Mouse (Mus musculus): ENCODE measurements around the gene Cpa4. TPM values are rescaled to one million over a fixed set of nuclear protein-coding genes. Genes with fewer than 3 reads are reported as not detected.

Gene Cpa4
- polyA plus RNA-seq, 1 experiment from 2014 or later = 0.06 TPM

DNA sequence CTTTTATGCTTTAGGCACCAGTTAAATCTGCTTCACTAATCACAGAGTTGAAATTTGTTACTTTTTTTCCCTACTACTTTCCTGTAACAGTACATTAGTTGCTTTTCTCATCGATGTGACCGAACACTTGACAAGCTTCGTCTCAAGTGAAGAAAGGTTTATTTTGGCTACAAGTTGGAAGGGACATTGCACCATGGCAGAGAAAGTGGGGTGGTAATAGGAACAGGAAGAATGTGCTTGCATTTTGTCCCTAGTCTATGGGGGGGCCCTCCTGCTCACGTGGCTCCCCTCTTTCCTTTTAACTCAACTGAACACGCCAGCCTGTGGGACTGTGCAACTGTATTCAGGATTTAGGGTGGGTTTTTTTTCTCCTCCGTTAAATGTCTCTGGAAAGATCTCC is 15.5 kb upstream of the Cpa4 start:
- no peak for ATAC-seq (ENCODE audit: insufficient read depth)
- Histone ChIP-seq H3K36me3 (replicated peaks) (no peaks in the 10 kb centered on the region), H3K27ac (replicated peaks) (no peak overlapping the region), H3K9me3 (replicated peaks) (no peaks in the 10 kb centered on the region), H3K9ac (no peak overlapping the region), H3K4me2 (no peak overlapping the region), H3K27me3 (peaks cover 54% of the 10 kb centered on the region), H3K4me3 (replicated peaks) (no peak overlapping the region), H3K4me1 (replicated peaks) (peaks cover 13% of the 10 kb centered on the region)
- WGBS (ENCODE audit: insufficient replicate concordance) = 45% methylated on average over 6 of the region's 6 CpGs

DNA sequence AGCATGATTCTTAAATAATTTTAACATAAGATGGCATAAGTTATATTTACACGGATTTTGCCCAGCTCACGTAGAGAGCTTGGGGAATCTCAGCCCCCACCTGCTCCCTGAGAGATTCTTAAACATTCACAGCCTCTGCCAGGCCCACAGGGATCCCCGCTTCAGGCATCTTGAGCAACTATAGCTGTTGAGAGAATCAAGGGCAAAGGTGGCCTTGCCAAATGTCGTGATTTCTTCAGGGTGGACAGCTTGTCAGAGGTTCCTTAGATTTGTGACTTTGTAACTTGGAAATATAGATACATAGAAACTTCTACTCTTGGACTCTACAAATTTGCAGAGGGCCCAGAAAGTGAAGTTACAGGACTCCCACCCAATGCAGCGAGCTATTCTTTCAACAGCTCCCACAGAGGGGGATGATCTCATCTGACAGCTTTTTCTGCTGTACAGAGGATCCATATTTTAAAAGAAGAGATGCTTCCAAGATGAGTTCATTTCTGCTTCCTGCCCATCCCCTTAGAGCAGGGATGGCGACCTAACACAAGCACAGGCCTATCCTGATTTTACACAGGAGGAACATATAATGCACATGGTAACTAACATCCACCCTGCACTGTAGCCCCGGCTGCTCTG is 14.7 kb upstream of the Cpa4 start:
- H3K9me3 ChIP-seq (replicated peaks) = no peaks in the 10 kb centered on the region
- no peak overlapping the region for H3K4me2 ChIP-seq
- H3K27ac ChIP-seq (replicated peaks) = no peak overlapping the region
- peaks cover 45% of the 10 kb centered on the region for H3K27me3 ChIP-seq
- H3K9ac ChIP-seq = no peak overlapping the region
- H3K4me1 ChIP-seq (replicated peaks) = peaks cover 8% of the 10 kb centered on the region; the same call in 1 of the 2 replicates
- 60% methylated on average over 7 of the region's 7 CpGs for WGBS (ENCODE audit: insufficient replicate concordance)
- H3K36me3 ChIP-seq (replicated peaks) = no peaks in the 10 kb centered on the region
- no peak overlapping the region for H3K4me3 ChIP-seq (replicated peaks)
- no peak for ATAC-seq (ENCODE audit: insufficient read depth)

DNA sequence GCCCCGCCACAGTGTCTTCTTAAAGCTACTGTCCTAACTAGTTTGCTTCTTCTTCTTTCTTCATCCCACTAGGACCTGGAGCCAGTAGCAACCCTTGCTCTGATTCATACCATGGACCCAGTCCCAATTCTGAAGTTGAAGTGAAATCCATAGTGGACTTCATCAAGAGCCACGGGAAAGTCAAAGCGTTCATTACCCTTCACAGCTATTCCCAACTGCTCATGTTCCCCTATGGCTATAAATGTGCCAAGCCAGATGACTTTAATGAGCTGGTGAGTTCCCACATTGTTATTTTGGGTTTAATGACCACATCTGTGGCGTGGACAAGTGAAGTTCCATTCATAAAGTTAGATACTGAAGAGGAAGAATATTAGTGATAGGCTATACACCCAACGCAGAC is 14.1 kb upstream of the Cpa4 start:
- Histone ChIP-seq H3K9ac (no peak overlapping the region), H3K4me1 (replicated peaks) (peaks cover 6% of the 10 kb centered on the region; the same call in 1 of the 2 replicates), H3K27me3 (peaks cover 41% of the 10 kb centered on the region), H3K27ac (replicated peaks) (no peak overlapping the region), H3K36me3 (replicated peaks) (no peaks in the 10 kb centered on the region), H3K4me2 (no peak overlapping the region), H3K9me3 (replicated peaks) (no peaks in the 10 kb centered on the region), H3K4me3 (replicated peaks) (no peak overlapping the region)
- no peak for ATAC-seq (ENCODE audit: insufficient read depth)
- 71% methylated on average over 5 of the region's 5 CpGs for WGBS (ENCODE audit: insufficient replicate concordance)

DNA sequence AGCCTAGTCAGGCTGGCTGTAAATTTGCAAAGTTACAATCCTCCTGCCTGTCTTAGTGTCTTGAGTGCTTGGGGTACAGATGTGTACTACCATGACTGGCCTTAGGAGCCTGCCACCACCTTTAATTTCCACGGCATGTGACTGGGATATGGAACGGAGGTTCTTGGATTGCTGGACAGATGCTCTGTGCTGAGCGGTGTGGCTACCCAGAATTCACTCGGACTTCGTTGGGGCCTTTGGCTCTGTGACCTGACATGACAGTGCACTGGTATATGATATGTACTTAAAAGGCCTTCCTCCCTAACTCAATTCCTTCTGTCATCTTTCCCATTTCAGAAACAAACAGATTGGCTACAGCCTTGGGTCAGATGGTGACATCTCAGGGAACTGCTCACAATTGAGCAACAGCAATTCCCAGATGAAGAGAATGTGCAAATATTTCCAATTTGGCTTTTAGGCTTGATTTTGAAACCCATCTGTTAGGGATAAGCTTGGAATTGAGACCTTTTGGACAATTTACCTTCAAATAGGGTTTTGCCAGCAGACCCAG is 13.5 kb upstream of the Cpa4 start:
- Histone ChIP-seq H3K27ac (replicated peaks) (no peak overlapping the region), H3K4me3 (replicated peaks) (no peak overlapping the region), H3K36me3 (replicated peaks) (no peaks in the 10 kb centered on the region), H3K9me3 (replicated peaks) (no peaks in the 10 kb centered on the region), H3K4me1 (replicated peaks) (no peaks in the 10 kb centered on the region), H3K4me2 (no peak overlapping the region), H3K9ac (no peak overlapping the region), H3K27me3 (peaks cover 35% of the 10 kb centered on the region)
- ATAC-seq (ENCODE audit: insufficient read depth) = no peak
- WGBS (ENCODE audit: insufficient replicate concordance) = 84% methylated on average over 5 of the region's 5 CpGs

DNA sequence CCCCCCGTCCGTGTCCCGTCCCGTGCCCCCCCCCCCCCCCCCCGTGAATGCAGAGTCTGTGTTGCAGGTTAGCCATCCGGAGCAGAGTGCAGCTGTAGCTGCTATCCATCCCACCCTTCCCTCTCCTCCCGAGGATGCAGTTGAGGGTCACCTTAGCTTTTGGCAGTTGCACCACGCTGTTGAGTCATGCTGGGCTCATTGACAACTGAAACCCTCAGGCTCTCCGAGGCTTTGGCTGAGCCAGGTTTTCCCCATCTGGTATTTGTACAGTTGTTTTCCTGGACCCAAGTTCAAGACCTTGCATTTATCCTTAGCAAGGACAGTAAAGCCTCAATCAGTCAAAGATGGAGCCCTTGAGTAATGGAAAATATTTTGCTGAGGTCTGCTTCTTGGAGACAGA is 12.1 kb upstream of the Cpa4 start:
- H3K27ac ChIP-seq (replicated peaks) = no peak overlapping the region
- no peak overlapping the region for H3K9ac ChIP-seq
- ATAC-seq (ENCODE audit: insufficient read depth) = no peak
- H3K4me2 ChIP-seq = no peak overlapping the region
- no peak overlapping the region for H3K4me3 ChIP-seq (replicated peaks)
- no peaks in the 10 kb centered on the region for H3K36me3 ChIP-seq (replicated peaks)
- H3K27me3 ChIP-seq = peaks cover 23% of the 10 kb centered on the region
- no peaks in the 10 kb centered on the region for H3K9me3 ChIP-seq (replicated peaks)
- WGBS (ENCODE audit: insufficient replicate concordance) = 25% methylated on average over 4 of the region's 9 CpGs
- no peaks in the 10 kb centered on the region for H3K4me1 ChIP-seq (replicated peaks)

DNA sequence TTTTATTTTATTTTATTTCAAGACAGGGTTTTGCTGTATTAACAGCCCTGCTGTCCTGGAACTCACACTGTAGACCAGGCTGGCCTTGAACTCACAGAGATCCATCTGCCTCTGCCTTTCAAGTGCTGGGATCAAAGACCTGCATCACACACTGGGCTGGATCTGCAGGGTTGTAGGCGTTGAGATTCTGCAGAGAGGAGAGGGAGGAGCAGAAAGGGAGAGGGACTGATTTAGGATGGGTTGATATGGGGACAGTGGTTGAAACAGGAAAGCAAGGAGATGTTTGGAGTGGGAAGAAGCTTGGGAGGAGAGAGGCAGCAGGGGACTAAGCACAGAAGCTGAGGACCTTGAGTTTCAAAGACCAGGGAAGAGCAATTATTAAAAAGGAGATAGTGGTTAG is 8.4 kb upstream of the Cpa4 start:
- Histone ChIP-seq H3K4me1 (replicated peaks) (no peaks in the 10 kb centered on the region), H3K36me3 (replicated peaks) (no peaks in the 10 kb centered on the region), H3K27ac (replicated peaks) (no peak overlapping the region), H3K4me3 (replicated peaks) (no peak overlapping the region), H3K27me3 (peaks cover 5% of the 10 kb centered on the region), H3K9ac (no peak overlapping the region), H3K4me2 (no peak overlapping the region), H3K9me3 (replicated peaks) (no peaks in the 10 kb centered on the region)
- ATAC-seq (ENCODE audit: insufficient read depth) = no peak
- 30% methylated on average over 1 of the region's 1 CpGs for WGBS (ENCODE audit: insufficient replicate concordance)

DNA sequence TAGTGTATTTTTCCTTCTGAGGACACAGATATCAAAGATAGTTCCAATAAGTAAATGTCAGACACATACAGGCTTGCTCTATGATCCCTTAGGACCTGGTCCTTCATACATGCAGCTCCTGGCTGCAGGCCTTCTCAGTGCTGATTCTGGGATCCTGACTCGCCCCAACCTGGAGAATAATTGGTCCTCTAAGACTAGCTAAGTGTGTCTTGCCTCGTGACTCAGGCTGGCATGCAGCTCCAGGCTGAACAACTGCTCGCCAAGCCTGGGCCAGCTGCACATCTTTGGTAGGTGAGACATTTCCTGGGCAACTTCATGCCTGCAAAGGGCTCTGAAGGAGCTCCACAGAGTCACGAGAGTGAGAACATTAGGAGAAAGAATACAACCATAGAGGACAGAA is 6.0 kb upstream of the Cpa4 start:
- no peak for ATAC-seq (ENCODE audit: insufficient read depth)
- no peaks in the 10 kb centered on the region for H3K4me1 ChIP-seq (replicated peaks)
- no peaks in the 10 kb centered on the region for H3K9me3 ChIP-seq (replicated peaks)
- H3K4me3 ChIP-seq (replicated peaks) = no peak overlapping the region
- no peak overlapping the region for H3K27ac ChIP-seq (replicated peaks)
- H3K27me3 ChIP-seq = peaks cover 5% of the 10 kb centered on the region
- no peak overlapping the region for H3K4me2 ChIP-seq
- H3K9ac ChIP-seq = no peak overlapping the region
- WGBS (ENCODE audit: insufficient replicate concordance) = 50% methylated on average over 4 of the region's 4 CpGs
- H3K36me3 ChIP-seq (replicated peaks) = no peaks in the 10 kb centered on the region

DNA sequence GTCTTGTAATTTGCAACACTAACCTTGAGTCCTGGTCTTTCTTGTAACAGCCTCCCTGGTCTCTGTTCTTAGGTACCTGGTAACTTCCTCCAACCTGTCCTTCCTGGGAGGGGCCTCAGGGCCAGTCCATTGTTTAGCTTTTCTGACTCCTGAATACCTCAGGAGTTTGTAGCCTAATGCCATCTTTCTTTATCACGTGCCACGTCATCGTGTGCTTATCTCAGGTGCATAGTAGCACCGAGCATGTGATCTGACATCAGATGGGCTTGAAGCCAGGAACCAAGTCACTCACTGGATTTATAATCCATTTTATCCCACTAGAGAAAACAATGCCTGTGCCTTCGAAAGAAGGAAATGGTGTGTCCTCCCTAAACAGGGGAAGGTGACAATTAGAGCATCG is 4.6 kb upstream of the Cpa4 start:
- no peaks in the 10 kb centered on the region for H3K36me3 ChIP-seq (replicated peaks)
- no peaks in the 10 kb centered on the region for H3K4me1 ChIP-seq (replicated peaks)
- no peak overlapping the region for H3K4me2 ChIP-seq
- no peak overlapping the region for H3K9ac ChIP-seq
- 46% methylated on average over 6 of the region's 6 CpGs for WGBS (ENCODE audit: insufficient replicate concordance)
- H3K4me3 ChIP-seq (replicated peaks) = no peak overlapping the region
- H3K27me3 ChIP-seq = peaks cover 5% of the 10 kb centered on the region
- ATAC-seq (ENCODE audit: insufficient read depth) = no peak
- no peaks in the 10 kb centered on the region for H3K9me3 ChIP-seq (replicated peaks)
- H3K27ac ChIP-seq (replicated peaks) = no peak overlapping the region

DNA sequence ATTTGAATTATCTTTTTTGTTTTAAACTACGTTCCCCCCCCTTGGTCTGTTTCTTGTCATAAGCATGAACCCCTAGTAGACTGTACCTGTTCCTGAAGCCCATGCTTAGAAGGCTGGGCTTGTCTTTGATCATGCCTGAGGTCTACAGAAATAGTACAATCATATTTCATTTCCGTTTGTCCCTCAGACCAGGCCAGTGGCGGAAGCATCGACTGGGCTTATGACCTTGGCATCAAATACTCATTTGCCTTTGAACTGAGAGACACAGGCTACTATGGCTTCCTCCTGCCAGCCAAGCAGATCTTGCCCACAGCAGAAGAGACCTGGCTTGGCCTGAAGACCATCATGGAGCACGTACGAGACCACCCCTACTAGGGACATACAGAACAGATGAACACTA is 4.1 kb upstream of the Cpa4 start:
- H3K27me3 ChIP-seq = peaks cover 5% of the 10 kb centered on the region
- no peak overlapping the region for H3K4me2 ChIP-seq
- H3K27ac ChIP-seq (replicated peaks) = no peak overlapping the region
- no peak overlapping the region for H3K4me3 ChIP-seq (replicated peaks)
- H3K9me3 ChIP-seq (replicated peaks) = no peaks in the 10 kb centered on the region
- no peak overlapping the region for H3K9ac ChIP-seq
- no peaks in the 10 kb centered on the region for H3K4me1 ChIP-seq (replicated peaks)
- WGBS (ENCODE audit: insufficient replicate concordance) = 82% methylated on average over 6 of the region's 6 CpGs
- ATAC-seq (ENCODE audit: insufficient read depth) = no peak
- H3K36me3 ChIP-seq (replicated peaks) = no peaks in the 10 kb centered on the region

DNA sequence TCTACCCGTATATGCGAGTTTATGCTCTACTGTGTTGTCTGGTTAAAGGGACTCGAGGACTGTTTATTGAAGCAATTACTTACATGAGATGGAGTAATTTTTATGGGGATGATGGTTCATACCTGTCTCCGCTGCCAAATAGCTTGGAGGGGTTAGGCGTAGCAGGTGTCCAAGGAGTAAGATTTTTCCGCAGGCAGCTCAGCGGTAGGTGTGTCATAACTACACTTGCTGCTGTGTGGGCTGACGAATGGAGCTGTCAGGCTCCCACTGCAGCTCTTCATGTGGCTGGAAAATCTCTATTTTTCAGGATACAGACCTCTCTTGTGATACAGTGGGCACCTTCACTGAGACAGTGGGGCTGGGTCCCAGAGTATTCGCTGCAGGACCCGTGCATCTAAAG is 1.2 kb downstream of the Cpa4 start:
- 70% methylated on average over 10 of the region's 10 CpGs for WGBS (ENCODE audit: insufficient replicate concordance)
- H3K27me3 ChIP-seq = no peaks in the 10 kb centered on the region
- H3K9me3 ChIP-seq (replicated peaks) = no peaks in the 10 kb centered on the region
- no peak overlapping the region for H3K4me2 ChIP-seq
- H3K27ac ChIP-seq (replicated peaks) = no peak overlapping the region
- H3K36me3 ChIP-seq (replicated peaks) = no peaks in the 10 kb centered on the region
- no peak for ATAC-seq (ENCODE audit: insufficient read depth)
- no peak overlapping the region for H3K9ac ChIP-seq
- no peak overlapping the region for H3K4me3 ChIP-seq (replicated peaks)
- H3K4me1 ChIP-seq (replicated peaks) = no peaks in the 10 kb centered on the region

DNA sequence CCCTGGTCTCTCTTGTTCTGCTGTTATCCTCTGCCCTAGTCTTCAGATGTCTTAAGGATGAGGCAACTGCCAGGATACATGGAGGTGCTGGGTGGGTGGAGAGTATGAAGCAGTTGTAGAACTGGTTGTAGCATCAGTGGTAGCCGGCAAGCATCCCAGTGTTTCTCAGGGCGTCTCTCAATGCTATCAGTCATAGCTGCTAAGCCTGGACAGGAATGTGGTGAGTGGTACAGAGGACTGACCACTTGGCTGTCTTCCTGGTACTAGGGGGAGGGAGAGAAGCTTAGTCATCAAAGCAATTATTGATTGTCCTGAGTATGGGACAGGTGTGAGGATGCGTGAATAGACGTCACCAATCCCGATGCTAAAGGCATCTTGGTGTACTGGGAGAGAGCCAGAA is 1.8 kb downstream of the Cpa4 start:
- Histone ChIP-seq H3K4me1 (replicated peaks) (no peaks in the 10 kb centered on the region), H3K9me3 (replicated peaks) (no peaks in the 10 kb centered on the region), H3K36me3 (replicated peaks) (no peaks in the 10 kb centered on the region), H3K27me3 (no peaks in the 10 kb centered on the region), H3K27ac (replicated peaks) (no peak overlapping the region), H3K4me2 (no peak overlapping the region), H3K9ac (no peak overlapping the region), H3K4me3 (replicated peaks) (no peak overlapping the region)
- no peak for ATAC-seq (ENCODE audit: insufficient read depth)
- 65% methylated on average over 5 of the region's 5 CpGs for WGBS (ENCODE audit: insufficient replicate concordance)

Data from liver, embryonic 15.5 days (tissue).